Mouse (Mus musculus): ENCODE measurements around the gene Cldn7. TPM values are rescaled to one million over a fixed set of nuclear protein-coding genes. Genes with fewer than 3 reads are reported as not detected.
"Not testable (repeated sequence)": the region's sequence is repeated elsewhere in the genome, so short reads cannot be mapped to it uniquely, and the experiment has no call there.

Gene Cldn7
- polyA plus RNA-seq, 2 experiments from 2014 or later, result not detected

- ATAC-seq, result not testable (repeated sequence)
These were observed 51.6 kb downstream of the Cldn7 start for GRCm38 (mm10) chr11:70016177-70016576.

- ATAC-seq, result no peak
These were observed 52.1 kb downstream of the Cldn7 start, which contains the start of gene Dlg4 for GRCm38 (mm10) chr11:70016669-70017068. TSS of gene Dlg4 (plus strand) at chr11:70016942.

- ATAC-seq, result no peak
These were observed 52.7 kb downstream of the Cldn7 start for GRCm38 (mm10) chr11:70017199-70017767.

Other genes starting within 250 kb of the Cldn7 start
- gene Polr2a, start 206.1 kb upstream of the Cldn7 start, polyA plus RNA-seq (2017; shearing (Covaris generic)), result 10 to 100 TPM; 24.0 to 28.8 TPM
- gene Slc35g3, start 202.8 kb upstream of the Cldn7 start, polyA plus RNA-seq (2017; shearing (Covaris generic)), result not detected
- 1 to 10 TPM; 7.8 to 8.1 TPM for gene Zbtb4, start 198.9 kb upstream of the Cldn7 start, polyA plus RNA-seq (2017; shearing (Covaris generic))
- 1 to 10 TPM in 1 of 2 experiments, under 1 TPM in 1; 0.66 to 4.1 TPM for gene Chrnb1, start 168.8 kb upstream of the Cldn7 start, polyA plus RNA-seq (2017; shearing (Covaris generic))
- not detected for gene Fgf11, start 162.9 kb upstream of the Cldn7 start, polyA plus RNA-seq (2017; shearing (Covaris generic))
- not detected for gene Tmem102, start 159.2 kb upstream of the Cldn7 start, polyA plus RNA-seq (2017; shearing (Covaris generic))
- gene Gm39566, start 149.5 kb upstream of the Cldn7 start, polyA plus RNA-seq (2017; shearing (Covaris generic)), result under 1 TPM in 1 of 2 experiments, not detected in 1; 0.08 TPM
- not detected for gene Spem2, start 146.3 kb upstream of the Cldn7 start, polyA plus RNA-seq (2017; shearing (Covaris generic))
- gene Spem1, start 142.6 kb upstream of the Cldn7 start, polyA plus RNA-seq (2017; shearing (Covaris generic)), result not detected
- under 1 TPM; 0.59 to 0.66 TPM for gene Nlgn2, start 127.0 kb upstream of the Cldn7 start, polyA plus RNA-seq (2017; shearing (Covaris generic))
- 100 to 1,000 TPM; 127 to 138 TPM for gene Tmem256, start 126.3 kb upstream of the Cldn7 start, polyA plus RNA-seq (2017; shearing (Covaris generic))
- 10 to 100 TPM; 15.4 to 17.5 TPM for gene Plscr3, start 118.4 kb upstream of the Cldn7 start, polyA plus RNA-seq (2017; shearing (Covaris generic))
- gene Tnk1, start 106.0 kb upstream of the Cldn7 start, polyA plus RNA-seq (2017; shearing (Covaris generic)), result not detected
- gene Tmem95, start 86.8 kb upstream of the Cldn7 start, polyA plus RNA-seq (2017; shearing (Covaris generic)), result not detected
- under 1 TPM in 1 of 2 experiments, not detected in 1; 0.56 TPM for gene Kctd11, start 83.4 kb upstream of the Cldn7 start, polyA plus RNA-seq (2017; shearing (Covaris generic))
- 100 to 1,000 TPM; 213 to 273 TPM for gene Acap1, start 69.2 kb upstream of the Cldn7 start, polyA plus RNA-seq (2017; shearing (Covaris generic))
- gene 2810408A11Rik, start 63.8 kb upstream of the Cldn7 start, polyA plus RNA-seq (2017; shearing (Covaris generic)), result 1 to 10 TPM; 1.1 to 1.2 TPM
- 1 to 10 TPM; 7.9 to 8.0 TPM for gene Neurl4, start 63.7 kb upstream of the Cldn7 start, polyA plus RNA-seq (2017; shearing (Covaris generic))
- 100 to 1,000 TPM in 1 of 2 experiments, 10 to 100 TPM in 1; 90.7 to 106 TPM for gene Gps2, start 50.9 kb upstream of the Cldn7 start, polyA plus RNA-seq (2017; shearing (Covaris generic))
- gene Eif5a, start 42.8 kb upstream of the Cldn7 start, polyA plus RNA-seq (2017; shearing (Covaris generic)), result 1,000 to 10,000 TPM; 1,092 to 1,351 TPM
- not detected for gene Ybx2, start 29.0 kb upstream of the Cldn7 start, polyA plus RNA-seq (2017; shearing (Covaris generic))
- gene Slc2a4, start 16.6 kb upstream of the Cldn7 start, polyA plus RNA-seq (2017; shearing (Covaris generic)), result not detected
- gene Ctdnep1, start 16.4 kb downstream of the Cldn7 start, polyA plus RNA-seq (2017; shearing (Covaris generic)), result 10 to 100 TPM; 21.4 to 24.8 TPM
- 10 to 100 TPM; 62.1 to 69.7 TPM for gene Elp5, start 17.7 kb downstream of the Cldn7 start, polyA plus RNA-seq (2017; shearing (Covaris generic))
- gene Gabarap, start 26.4 kb downstream of the Cldn7 start, polyA plus RNA-seq (2017; shearing (Covaris generic)), result 100 to 1,000 TPM; 343 to 373 TPM
- gene Phf23, start 31.0 kb downstream of the Cldn7 start, polyA plus RNA-seq (2017; shearing (Covaris generic)), result 10 to 100 TPM; 32.1 to 44.9 TPM
- gene Dvl2, start 35.8 kb downstream of the Cldn7 start, polyA plus RNA-seq (2017; shearing (Covaris generic)), result 1 to 10 TPM; 2.7 to 3.9 TPM
- 100 to 1,000 TPM; 107 to 139 TPM for gene Acadvl, start 50.6 kb downstream of the Cldn7 start, polyA plus RNA-seq (2017; shearing (Covaris generic))
- gene Dlg4, start 52.2 kb downstream of the Cldn7 start, polyA plus RNA-seq (2017; shearing (Covaris generic)), result 10 to 100 TPM in 1 of 2 experiments, 1 to 10 TPM in 1; 9.7 to 11.6 TPM
- not detected for gene Asgr1, start 89.3 kb downstream of the Cldn7 start, polyA plus RNA-seq (2017; shearing (Covaris generic))
- gene Asgr2, start 127.9 kb downstream of the Cldn7 start, polyA plus RNA-seq (2017; shearing (Covaris generic)), result not detected
- gene Mgl2, start 165.6 kb downstream of the Cldn7 start, polyA plus RNA-seq (2017; shearing (Covaris generic)), result under 1 TPM in 1 of 2 experiments, not detected in 1; 0.21 TPM
- gene Clec10a, start 191.4 kb downstream of the Cldn7 start, polyA plus RNA-seq (2017; shearing (Covaris generic)), result not detected
- gene Slc16a11, start 248.0 kb downstream of the Cldn7 start, polyA plus RNA-seq (2017; shearing (Covaris generic)), result not detected

Measured in activated CD4-positive, CD25-positive, alpha-beta regulatory T cell, adult 4 months (primary cell).